Mouse (Mus musculus): ENCODE data around the gene Prrt1. TPM values are rescaled to one million over a fixed set of nuclear protein-coding genes. Genes with fewer than 3 reads are reported as not detected.

Prrt1 gene
- polyA plus RNA-seq, 1 experiment from 2014 or later, result 7.5 TPM

- H3K27ac ChIP-seq, result no peak within 1 kb of the TSS
- H3K36me3 ChIP-seq, result no peaks in the 10 kb centered on the region
- H3K4me2 ChIP-seq (replicated peaks), result peak within 1 kb of the TSS; percentile 64
- peak within 1 kb of the TSS; percentile 41 for H3K4me3 ChIP-seq (replicated peaks)
- peaks cover 19% of the 10 kb centered on the region for H3K4me1 ChIP-seq (replicated peaks)
- peak within 1 kb of the TSS; percentile 53 for H3K9ac ChIP-seq (replicated peaks)
- ATAC-seq, result no peak
- H3K9me3 ChIP-seq, result no peaks in the 10 kb centered on the region
- peaks cover 62% of the 10 kb centered on the region for H3K27me3 ChIP-seq
- WGBS, result 57% methylated on average over 5 of the region's 7 CpGs
Measured at GRCm38 (mm10) chr17:34670235-34670634, 40.9 kb downstream of the Prrt1 start, which contains the start of gene Tnxb. TSS of gene Tnxb (plus strand) at chr17:34670535.

- no peak overlapping the region for H3K27ac ChIP-seq
- peak overlapping the region; percentile 41 for H3K4me3 ChIP-seq (replicated peaks)
- peaks cover 19% of the 10 kb centered on the region for H3K4me1 ChIP-seq (replicated peaks)
- H3K27me3 ChIP-seq, result peaks cover 65% of the 10 kb centered on the region
- peak overlapping the region; percentile 53 for H3K9ac ChIP-seq (replicated peaks)
- H3K4me2 ChIP-seq (replicated peaks), result peak overlapping the region; percentile 64
- H3K9me3 ChIP-seq, result no peaks in the 10 kb centered on the region
- WGBS, result 8% methylated on average over 86 of the region's 93 CpGs
- H3K36me3 ChIP-seq, result no peaks in the 10 kb centered on the region
- ATAC-seq, result peak; percentile 53
Measured at GRCm38 (mm10) chr17:34671151-34672066, 42.1 kb downstream of the Prrt1 start.

GRCm38 (mm10) chr17:34672246-34672792 is 43.0 kb downstream of the Prrt1 start:
- 36% methylated on average over 49 of the region's 49 CpGs for WGBS
- no peaks in the 10 kb centered on the region for H3K36me3 ChIP-seq
- peak overlapping the region; percentile 41 for H3K4me3 ChIP-seq (replicated peaks)
- no peak overlapping the region for H3K27ac ChIP-seq
- H3K4me2 ChIP-seq (replicated peaks), result peak overlapping the region; percentile 64
- ATAC-seq, result 0 out of 2 replicates have a peak, but pooled peaks have one; percentile 19
- H3K9ac ChIP-seq (replicated peaks), result peak overlapping the region; percentile 53
- peaks cover 19% of the 10 kb centered on the region for H3K4me1 ChIP-seq (replicated peaks)
- H3K27me3 ChIP-seq, result peaks cover 65% of the 10 kb centered on the region
- no peaks in the 10 kb centered on the region for H3K9me3 ChIP-seq

GRCm38 (mm10) chr17:34673139-34673538 is 43.8 kb downstream of the Prrt1 start:
- 89% methylated on average over 7 of the region's 7 CpGs for WGBS
- H3K4me1 ChIP-seq (replicated peaks), result peaks cover 19% of the 10 kb centered on the region
- ATAC-seq, result no peak
- no peak overlapping the region for H3K4me2 ChIP-seq (replicated peaks)
- no peaks in the 10 kb centered on the region for H3K36me3 ChIP-seq
- no peaks in the 10 kb centered on the region for H3K9me3 ChIP-seq
- no peak overlapping the region for H3K9ac ChIP-seq (replicated peaks)
- peaks cover 67% of the 10 kb centered on the region for H3K27me3 ChIP-seq
- H3K4me3 ChIP-seq (replicated peaks), result no peak overlapping the region
- no peak overlapping the region for H3K27ac ChIP-seq

- H3K4me3 ChIP-seq (replicated peaks), result no peak overlapping the region
- peaks cover 19% of the 10 kb centered on the region for H3K4me1 ChIP-seq (replicated peaks)
- H3K27ac ChIP-seq, result no peak overlapping the region
- no peaks in the 10 kb centered on the region for H3K36me3 ChIP-seq
- no peak for ATAC-seq
- no peaks in the 10 kb centered on the region for H3K9me3 ChIP-seq
- no peak overlapping the region for H3K4me2 ChIP-seq (replicated peaks)
- WGBS, result 70% methylated on average over 11 of the region's 11 CpGs
- H3K27me3 ChIP-seq, result peaks cover 60% of the 10 kb centered on the region
- no peak overlapping the region for H3K9ac ChIP-seq (replicated peaks)
Measured at GRCm38 (mm10) chr17:34674524-34675204, 45.3 kb downstream of the Prrt1 start.

- no peak for ATAC-seq
- Histone ChIP-seq H3K4me3 (replicated peaks) (no peak overlapping the region), H3K27ac (no peak overlapping the region), H3K27me3 (peaks cover 56% of the 10 kb centered on the region), H3K9ac (replicated peaks) (no peak overlapping the region), H3K36me3 (no peaks in the 10 kb centered on the region), H3K4me2 (replicated peaks) (no peak overlapping the region), H3K9me3 (no peaks in the 10 kb centered on the region), H3K4me1 (replicated peaks) (peaks cover 19% of the 10 kb centered on the region)
- 80% methylated on average over 13 of the region's 13 CpGs for WGBS
Measured at GRCm38 (mm10) chr17:34675205-34676092, 46.1 kb downstream of the Prrt1 start.

GRCm38 (mm10) chr17:34676093-34676460 is 46.7 kb downstream of the Prrt1 start:
- H3K36me3 ChIP-seq, result no peaks in the 10 kb centered on the region
- H3K9ac ChIP-seq (replicated peaks), result no peak overlapping the region
- peaks cover 49% of the 10 kb centered on the region for H3K27me3 ChIP-seq
- H3K27ac ChIP-seq, result no peak overlapping the region
- H3K4me2 ChIP-seq (replicated peaks), result no peak overlapping the region
- ATAC-seq, result no peak
- peaks cover 16% of the 10 kb centered on the region for H3K4me1 ChIP-seq (replicated peaks)
- WGBS, result 87% methylated on average over 6 of the region's 6 CpGs
- H3K4me3 ChIP-seq (replicated peaks), result no peak overlapping the region
- no peaks in the 10 kb centered on the region for H3K9me3 ChIP-seq

- ATAC-seq, result no peak
- no peak overlapping the region for H3K27ac ChIP-seq
- peaks cover 10% of the 10 kb centered on the region for H3K4me1 ChIP-seq (replicated peaks)
- WGBS, result 85% methylated on average over 12 of the region's 12 CpGs
- peaks cover 44% of the 10 kb centered on the region for H3K27me3 ChIP-seq
- H3K4me2 ChIP-seq (replicated peaks), result no peak overlapping the region
- H3K36me3 ChIP-seq, result no peaks in the 10 kb centered on the region
- no peak overlapping the region for H3K9ac ChIP-seq (replicated peaks)
- H3K4me3 ChIP-seq (replicated peaks), result no peak overlapping the region
- H3K9me3 ChIP-seq, result no peaks in the 10 kb centered on the region
Measured at GRCm38 (mm10) chr17:34676671-34677070, 47.3 kb downstream of the Prrt1 start.

GRCm38 (mm10) chr17:34680191-34680590 is 50.9 kb downstream of the Prrt1 start:
- H3K4me2 ChIP-seq (replicated peaks), result no peak overlapping the region
- H3K9me3 ChIP-seq, result no peaks in the 10 kb centered on the region
- 77% methylated on average over 26 of the region's 26 CpGs for WGBS
- H3K27ac ChIP-seq, result no peak overlapping the region
- no peak overlapping the region for H3K9ac ChIP-seq (replicated peaks)
- peaks cover 9% of the 10 kb centered on the region for H3K27me3 ChIP-seq
- H3K4me1 ChIP-seq (replicated peaks), result peaks cover 3% of the 10 kb centered on the region; the same call in 1 of the 2 replicates
- H3K4me3 ChIP-seq (replicated peaks), result no peak overlapping the region
- no peaks in the 10 kb centered on the region for H3K36me3 ChIP-seq
- ATAC-seq, result no peak

- H3K4me1 ChIP-seq (replicated peaks), result peaks cover 3% of the 10 kb centered on the region; the same call in 1 of the 2 replicates
- H3K9ac ChIP-seq (replicated peaks), result no peak overlapping the region
- no peak overlapping the region for H3K27ac ChIP-seq
- H3K27me3 ChIP-seq, result peaks cover 6% of the 10 kb centered on the region; the same call in 1 of the 2 replicates
- H3K9me3 ChIP-seq, result no peaks in the 10 kb centered on the region
- 85% methylated on average over 4 of the region's 4 CpGs for WGBS
- ATAC-seq, result no peak
- no peak overlapping the region for H3K4me2 ChIP-seq (replicated peaks)
- H3K36me3 ChIP-seq, result no peaks in the 10 kb centered on the region
- no peak overlapping the region for H3K4me3 ChIP-seq (replicated peaks)
Measured at GRCm38 (mm10) chr17:34680621-34681020, 51.3 kb downstream of the Prrt1 start.

GRCm38 (mm10) chr17:34681132-34681571 is 51.8 kb downstream of the Prrt1 start:
- Histone ChIP-seq H3K9ac (replicated peaks) (no peak overlapping the region), H3K36me3 (no peaks in the 10 kb centered on the region), H3K27ac (no peak overlapping the region), H3K9me3 (no peaks in the 10 kb centered on the region), H3K4me2 (replicated peaks) (no peak overlapping the region), H3K4me3 (replicated peaks) (no peak overlapping the region), H3K27me3 (peaks cover 6% of the 10 kb centered on the region; the same call in 1 of the 2 replicates), H3K4me1 (replicated peaks) (peaks cover 3% of the 10 kb centered on the region; the same call in 1 of the 2 replicates)
- 87% methylated on average over 17 of the region's 17 CpGs for WGBS
- ATAC-seq, result no peak

Measured in midbrain, embryonic 13.5 days (tissue).